Mouse (Mus musculus) 3T3-L1 (cell line): ENCODE measurements around the gene Sept9.

Experiments used
- DNase-seq: peaks from one replicate; pipeline ENCODE4 v3.0.0-alpha.2; 2015; ENCODE audit warnings: low read depth, low spot score

Gene Sept9

DNA sequence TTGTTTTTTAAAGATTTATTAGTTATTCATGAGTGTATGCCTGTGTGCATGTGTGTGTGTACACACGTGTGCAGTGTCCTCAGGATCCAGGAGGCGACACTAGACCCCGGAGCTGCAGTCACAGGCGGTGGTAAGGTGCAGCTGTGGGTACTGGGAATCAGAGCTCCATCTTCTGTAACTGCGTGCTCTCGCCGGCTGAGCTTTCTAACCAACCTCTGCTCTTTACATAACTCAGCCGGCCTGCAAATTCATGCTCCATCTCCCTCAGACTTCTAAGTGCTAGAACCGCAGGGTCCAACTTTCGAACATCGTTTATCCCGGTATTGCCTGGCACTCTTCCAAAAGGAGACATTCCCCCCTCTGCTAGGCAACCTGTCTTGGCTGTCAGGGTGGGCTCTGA is 24.0 kb upstream of the Sept9 start:
- no peak for DNase-seq

DNA sequence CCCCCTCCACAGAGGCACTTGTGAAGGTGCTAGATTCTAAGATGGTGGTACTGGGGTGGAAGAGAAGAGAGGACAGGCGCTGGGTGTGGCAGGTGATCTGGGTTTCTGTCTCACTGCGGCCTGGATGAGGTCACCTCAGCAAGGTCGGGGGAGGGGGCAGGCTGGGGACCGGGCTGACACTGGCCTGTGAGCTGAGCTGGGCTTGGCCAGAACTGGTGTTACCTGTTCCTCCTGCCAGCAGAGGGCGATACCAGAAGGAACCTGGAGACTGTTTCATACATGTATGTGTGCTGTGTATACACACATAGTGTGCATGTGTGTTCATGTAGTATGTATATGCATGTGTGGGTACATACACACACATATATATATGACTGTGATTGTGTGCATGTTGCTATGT is 23.2 kb upstream of the Sept9 start:
- peak; percentile 64 for DNase-seq

DNA sequence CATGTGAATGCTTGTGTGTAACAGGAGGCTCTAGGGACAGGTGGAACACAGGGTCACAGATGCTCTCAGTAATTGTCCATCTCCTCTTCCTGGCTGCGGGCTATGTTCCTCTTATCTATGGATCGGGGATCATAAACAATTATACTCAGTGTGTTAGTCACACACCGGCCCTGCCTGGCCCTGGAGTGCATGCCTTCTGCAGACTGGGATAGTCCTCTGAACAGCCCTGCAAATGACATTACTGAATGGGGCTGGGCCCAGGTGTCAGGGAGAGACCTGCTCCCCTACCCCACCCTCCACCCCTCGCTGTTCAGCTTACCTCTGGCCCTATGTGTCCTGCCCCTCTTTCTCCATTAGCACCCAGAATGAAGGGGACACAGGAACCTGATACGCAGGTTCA is 22.6 kb upstream of the Sept9 start:
- no peak for DNase-seq

DNA sequence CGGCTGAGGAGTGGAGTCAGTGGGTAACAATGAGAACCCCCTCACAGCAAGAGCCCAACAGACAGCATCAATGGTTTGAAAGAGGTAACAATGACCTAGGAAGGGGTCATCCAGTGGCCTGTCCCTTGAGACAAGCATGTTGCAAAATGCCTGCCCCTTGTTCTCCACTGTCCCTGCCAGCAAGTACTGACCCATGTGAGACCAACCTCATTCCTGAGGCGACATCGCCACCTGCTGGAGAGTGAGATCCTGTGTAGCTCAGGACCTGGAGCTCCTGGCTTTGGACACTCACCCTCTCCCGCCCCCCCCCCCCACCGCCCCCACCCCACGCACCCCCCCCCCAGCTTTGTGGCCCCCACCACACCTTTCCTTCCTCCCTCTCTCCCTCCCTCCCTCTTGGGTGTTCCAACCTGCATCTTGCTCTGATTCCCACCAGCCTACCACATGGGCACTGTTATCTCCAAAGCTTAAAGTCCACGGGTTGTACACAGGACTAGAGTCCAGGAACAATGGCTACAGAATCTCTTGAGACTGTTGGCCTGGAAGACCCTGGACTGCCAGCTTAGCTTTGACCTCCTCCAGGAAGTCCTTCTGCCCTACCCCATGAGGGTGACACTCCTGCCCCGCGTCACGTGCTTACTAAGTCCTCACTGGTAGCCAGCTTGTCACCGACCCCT is 22.0 kb upstream of the Sept9 start:
- peak; percentile 93 for DNase-seq

DNA sequence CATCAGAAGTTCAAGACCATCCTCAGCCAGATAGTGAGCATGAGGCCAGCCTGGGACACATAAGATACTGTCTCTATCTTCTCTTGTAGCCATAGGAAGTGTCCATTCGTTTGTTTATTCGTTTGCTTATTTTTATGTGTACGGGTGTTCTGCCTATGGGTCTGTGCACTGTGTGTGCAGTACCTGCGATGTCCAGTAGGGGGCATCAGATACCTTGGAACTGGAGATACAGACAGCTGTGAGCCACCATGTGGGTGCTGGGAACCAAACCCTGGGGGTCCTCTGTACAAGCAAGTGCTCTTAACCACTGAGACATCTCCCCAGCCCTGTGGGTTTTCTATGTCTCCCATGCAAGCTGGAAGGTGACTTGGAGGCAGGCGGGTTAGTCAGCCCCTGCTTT is 19.6 kb upstream of the Sept9 start:
- DNase-seq: no peak

DNA sequence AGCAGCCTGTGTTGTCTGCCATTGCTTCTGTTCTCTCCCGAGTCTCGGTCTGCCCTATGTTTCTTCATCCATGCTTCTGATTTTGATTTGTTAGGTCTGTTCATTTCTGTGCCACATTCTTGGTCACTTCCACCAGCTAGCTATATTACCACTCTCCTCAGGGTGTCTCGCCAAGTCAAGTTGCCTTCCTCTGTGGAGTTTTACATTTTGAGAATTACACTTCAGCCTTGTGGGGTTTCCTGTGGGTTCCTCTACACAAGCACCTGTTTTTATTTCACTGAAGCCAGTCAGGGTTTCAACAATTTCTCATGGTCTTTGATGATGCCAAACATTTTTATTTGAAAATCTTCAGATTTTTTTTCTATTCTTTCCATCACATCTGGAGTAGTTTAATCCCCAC is 16.7 kb upstream of the Sept9 start:
- no peak for DNase-seq

DNA sequence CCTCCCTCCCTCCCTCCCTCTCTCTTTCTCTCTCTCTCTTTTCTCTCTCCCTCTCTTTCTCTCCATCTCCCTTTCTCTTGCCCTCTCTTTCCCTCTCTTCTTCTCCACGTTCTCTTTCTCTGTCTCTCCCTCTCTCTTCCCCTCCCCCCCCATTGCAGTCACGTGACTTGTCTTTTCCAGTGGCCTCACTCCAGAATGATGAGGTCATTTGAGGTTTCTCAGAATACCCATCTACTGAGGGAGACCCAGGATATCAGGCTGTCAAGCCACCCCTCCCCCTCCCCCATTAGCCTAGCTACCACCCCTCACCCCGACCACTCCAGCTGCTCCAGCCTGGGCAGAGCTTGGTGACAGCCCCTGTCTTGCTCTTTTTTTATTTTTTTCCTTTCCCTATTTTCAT is 16.2 kb upstream of the Sept9 start:
- no peak for DNase-seq

DNA sequence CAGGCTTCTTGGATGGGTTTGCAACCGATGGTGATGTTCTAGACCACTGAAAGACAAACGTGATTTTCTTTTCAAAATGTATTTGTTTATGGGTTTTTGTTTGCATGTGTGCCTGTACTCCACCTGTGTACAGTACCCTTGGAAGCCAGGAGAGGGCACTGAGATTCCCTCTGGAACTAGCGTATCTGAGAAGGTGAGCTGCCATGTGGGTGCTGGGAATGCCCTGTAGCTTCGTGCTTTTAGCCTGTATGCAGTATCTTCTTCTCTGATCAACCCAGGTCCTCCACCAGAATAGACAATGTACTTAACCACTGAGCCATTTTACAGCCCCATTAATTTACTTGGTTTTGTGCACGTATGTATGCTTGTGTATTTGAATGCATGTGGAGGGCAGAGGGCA is 15.6 kb upstream of the Sept9 start:
- DNase-seq: no peak

DNA sequence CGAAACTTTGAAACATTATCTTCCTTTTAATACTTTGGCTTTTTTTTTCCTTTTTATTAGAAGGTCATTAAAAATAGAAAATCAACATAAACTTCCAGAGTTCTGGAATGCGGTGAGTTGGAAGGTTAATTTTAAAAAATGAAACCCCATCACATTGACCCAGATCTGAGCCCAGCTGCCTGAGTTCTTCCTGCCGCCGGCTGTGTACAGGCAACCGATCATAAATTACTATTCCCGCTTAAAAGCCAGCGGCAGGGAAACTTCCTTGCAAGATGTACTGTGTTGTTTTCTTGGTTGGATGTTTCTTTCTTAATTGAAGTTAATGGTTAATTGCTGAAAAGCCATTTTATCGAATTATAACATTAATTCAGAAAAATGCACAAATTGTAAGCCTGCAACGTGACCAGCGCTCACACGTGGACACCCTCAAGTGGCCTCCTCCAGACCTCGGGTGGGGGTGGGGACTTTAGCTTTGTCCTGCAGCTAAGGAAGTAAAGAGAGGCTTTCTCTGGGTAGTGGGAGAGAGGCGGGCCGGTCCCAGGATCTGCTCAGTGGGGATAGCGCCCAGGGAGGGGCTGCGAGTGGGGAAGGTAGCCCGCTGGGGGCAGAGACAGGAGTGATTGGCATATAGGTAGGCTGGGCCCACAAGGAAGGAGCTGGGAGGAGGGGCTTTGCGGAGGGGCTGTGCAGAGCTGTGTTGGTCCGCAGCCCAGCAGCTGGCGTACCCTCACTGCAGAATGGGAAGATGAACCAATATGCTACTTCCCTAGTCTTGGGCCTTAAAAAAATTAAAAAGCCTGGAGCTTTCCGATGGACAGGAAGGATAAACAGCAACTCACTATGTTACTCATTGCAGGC is 14.2 kb upstream of the Sept9 start:
- no peak for DNase-seq

DNA sequence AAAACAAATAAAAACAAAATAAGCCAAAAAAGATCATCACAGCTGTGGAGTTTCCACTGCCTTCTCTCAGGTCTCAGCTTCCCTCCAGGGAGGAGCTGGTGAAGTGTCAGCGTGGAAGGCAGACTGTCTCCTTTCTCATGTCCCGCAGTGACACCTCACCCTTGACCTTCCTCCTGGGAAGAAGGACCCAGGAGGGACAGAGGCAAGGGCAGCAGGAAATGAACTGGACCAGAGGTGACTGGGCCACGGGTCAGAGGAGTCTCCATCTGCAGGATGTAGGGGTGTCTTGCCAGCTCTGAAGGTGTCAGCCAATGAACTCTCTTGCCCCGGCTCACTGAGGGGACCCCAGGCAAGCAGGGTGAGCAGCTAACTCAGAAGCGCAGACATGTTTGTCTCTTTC is 7.9 kb upstream of the Sept9 start:
- no peak for DNase-seq

DNA sequence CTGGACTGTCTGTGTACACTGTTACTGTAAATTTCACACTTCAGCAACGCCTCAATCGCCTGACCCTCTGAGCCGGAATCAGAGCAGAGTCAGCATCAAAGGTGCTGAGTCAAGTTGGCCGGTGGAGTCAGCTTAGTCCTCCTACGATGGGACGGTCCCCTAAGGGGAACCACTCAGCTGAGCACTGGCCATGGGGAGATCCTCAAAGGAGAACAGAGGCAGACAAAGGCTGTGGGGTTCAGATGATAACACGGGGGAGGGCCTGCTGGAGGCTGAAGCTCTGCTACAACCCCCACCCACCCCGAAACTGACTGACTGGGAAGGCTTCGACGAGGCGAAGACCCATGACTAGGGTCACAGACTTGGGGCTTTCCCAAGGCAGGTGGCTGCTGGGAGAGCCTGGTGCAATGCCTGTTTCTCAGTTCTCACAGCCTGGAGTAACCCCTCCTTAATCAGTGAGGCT is 5.0 kb upstream of the Sept9 start:
- no peak for DNase-seq

DNA sequence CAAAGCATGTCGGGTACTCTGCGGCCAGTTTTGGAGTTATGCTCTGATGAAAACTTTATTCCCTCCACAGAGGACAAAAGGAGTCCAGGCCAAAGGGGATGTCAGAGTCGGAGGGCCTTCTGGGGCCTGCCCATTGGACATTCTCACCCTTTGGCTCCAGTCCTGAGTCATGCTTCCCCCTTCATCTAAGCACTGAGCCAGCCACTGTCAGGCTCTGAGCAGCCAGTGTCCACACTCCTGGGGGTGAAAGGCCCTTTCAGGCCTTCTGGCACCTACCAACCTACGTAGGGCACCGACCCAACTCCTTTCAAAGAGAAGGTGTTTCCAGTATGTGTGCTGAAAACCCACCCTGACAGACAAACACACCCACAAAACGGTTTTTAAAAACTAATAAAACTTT is 3.8 kb upstream of the Sept9 start:
- DNase-seq: no peak

DNA sequence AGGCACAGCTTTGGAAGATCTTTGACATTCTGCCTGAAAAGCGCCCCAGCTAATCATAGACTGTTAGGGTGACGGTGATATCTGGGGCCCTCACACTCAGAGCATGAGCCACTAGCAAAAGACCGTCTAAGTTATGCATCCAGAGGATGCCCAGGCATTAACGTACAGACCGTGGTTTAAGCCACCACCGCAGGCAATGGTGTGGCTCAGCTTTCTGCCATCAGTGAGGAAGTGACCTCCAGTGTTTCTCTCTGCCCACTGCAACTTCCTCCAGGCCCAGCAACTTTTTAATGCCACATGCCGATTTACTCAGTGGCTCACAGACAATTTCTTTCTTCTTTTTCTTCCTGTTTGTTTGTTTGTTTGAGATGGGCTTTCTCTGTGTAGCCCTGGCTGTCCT is 2.8 kb upstream of the Sept9 start:
- DNase-seq: no peak

DNA sequence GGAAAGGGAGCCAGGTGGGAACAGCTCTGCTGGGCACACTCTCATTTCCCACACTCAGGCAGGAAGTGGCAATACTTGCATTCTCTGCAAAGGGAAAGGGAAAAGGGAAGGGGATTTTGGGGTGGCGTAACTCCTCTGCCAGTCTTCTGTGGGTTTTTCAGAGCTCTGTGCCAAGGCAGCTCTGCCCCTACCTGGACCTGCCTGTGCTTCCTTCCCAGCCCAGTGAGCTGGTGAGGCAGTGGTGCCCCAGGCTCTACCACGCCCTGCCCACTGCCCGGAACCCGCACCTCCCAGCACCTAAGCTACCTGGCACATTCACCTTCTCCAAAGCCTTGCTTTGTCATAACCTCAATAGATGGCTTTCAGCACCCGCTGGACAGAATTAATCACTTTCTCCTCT is 1.3 kb upstream of the Sept9 start:
- no peak for DNase-seq

DNA sequence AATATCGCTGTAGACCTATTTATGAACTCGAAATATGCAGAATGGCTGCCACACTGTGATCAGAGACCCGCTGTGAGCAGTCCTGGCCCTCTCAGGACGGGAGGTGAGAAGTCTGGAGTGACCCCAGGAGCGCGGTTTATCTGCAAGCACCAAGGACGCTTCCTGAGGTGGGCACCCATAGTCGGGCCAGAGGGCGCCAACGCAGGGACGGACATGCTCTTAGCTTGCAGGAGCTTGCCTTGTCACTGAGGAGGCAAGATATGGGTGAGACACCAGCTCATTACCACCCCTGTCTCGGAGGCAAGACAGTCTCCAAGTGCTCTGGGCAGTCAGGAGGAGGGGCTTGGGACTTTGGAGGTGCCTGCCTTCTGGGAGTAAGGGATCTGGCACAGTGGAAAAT is 2.4 kb downstream of the Sept9 start:
- no peak for DNase-seq

DNA sequence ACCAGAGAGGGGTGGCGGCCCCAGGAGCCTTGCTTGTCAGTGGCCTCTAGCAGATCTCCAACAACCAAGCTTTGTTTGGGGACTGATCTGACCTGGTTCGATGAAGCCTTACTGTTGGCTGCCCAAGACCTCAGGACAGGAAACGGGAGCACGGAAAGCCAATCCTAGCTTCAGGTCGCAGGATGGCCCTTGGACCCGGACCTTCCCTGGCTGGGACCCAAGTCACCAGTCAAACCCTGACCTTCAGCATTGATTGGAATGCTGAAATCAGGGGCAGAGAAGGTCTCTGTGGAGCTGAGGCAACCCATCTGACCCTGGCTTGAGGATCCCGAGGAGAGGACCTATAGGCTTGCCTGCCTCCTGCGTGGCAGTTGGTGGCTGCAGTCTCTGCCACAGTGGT is 5.1 kb downstream of the Sept9 start:
- no peak for DNase-seq

DNA sequence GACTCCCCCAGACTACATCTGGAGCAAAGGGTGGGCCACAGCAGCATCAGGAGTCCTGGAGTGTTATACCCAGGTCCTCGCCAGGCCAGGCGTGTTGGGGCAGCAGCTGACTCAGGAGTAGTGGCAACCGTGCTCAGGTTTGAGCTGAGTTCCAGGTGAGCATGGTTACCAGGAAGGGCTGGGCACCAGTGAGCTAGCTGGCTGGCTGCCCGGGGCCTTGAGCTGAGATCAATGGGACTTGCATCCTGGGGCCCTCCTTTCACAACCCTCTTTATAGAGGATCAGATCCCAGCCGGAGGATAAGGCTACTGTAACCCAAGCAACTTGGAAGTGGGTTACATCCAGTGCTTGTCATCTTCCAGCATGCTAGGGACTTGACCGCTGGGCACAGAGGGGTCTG is 5.6 kb downstream of the Sept9 start:
- no peak for DNase-seq

DNA sequence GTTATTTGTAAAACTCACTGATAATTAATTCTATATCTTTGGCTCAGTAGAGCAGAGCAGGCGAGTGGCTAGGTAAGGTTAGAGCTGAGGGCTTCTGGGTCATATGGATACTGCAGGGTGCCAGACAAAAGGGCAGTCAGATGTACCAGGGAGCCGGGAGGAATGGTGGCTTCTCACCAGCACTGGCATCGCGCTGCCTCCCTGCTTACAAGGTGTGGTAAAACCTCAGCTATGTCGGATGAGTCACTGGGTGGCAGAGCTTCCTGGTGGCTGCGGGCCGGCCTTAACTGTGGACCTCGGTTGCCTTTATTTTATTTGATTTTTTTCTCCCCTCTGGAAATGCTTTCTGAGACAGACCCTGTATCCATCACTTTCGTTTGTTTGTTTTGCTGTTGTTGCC is 6.0 kb downstream of the Sept9 start:
- peak; percentile 44 for DNase-seq

DNA sequence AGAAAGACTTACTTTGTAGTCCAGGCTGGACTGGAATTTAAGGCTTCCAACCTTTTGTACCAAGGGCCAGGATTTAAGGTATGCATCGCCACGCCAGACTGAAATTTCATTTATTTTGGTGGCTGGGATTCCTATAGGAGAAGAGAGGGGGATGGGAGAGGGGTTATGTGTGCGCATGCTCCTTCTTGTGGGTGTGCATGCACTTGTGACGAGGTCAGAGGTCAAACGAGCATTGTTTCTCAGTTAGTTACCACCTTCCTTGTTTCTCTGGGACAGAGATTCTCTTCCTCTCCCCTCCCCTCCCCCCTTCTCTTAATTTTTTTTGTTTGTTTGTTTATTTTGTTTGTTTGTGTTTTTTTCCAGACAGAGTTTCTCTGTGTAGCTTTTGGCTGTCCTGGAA is 8.0 kb downstream of the Sept9 start:
- DNase-seq: no peak

DNA sequence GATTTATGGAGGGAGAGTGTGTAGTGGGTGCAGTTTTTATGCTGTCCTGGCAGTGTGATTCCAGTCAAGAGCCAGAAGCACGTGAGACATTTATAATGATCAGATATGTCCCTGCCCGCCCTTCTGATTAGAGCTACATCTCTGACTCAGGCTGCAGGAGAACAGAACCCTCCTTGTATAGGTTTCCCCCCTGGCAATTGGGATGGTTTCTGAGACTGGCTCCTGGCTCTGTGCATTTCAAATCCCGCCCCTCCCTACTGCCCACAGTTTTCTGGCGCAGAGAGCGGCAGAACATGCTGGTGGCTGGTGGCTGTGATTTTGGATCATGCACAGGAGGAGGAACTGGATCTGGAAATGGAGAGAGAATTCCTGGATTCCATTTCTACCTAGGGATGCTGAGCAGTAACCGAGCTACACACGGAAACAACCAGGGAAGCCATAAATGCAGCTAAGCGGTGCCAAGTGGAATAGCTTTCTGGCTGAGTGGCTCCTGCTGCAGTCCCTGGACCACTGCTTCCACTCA is 8.8 kb downstream of the Sept9 start:
- peak; percentile 71 for DNase-seq

DNA sequence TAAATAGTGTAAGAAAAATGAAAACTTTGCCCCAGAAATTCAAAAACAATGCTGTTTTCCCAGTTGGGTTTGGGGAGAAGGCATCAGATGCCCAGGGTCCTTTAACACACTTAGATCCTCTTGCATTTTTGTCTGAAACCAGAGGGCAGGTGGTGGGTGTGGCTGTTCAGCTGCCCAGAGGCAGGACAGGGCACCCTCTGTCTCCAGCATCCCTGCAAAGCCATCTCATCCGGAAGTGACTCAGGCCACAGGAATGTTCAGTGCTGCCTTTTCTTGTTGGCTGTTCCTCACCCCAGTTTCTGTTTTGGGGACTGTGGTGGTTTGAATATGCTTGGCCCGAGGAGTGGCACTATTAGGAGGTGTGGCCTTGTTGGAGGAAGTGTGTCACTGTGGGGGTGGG is 17.3 kb downstream of the Sept9 start:
- DNase-seq: peak; percentile 90

DNA sequence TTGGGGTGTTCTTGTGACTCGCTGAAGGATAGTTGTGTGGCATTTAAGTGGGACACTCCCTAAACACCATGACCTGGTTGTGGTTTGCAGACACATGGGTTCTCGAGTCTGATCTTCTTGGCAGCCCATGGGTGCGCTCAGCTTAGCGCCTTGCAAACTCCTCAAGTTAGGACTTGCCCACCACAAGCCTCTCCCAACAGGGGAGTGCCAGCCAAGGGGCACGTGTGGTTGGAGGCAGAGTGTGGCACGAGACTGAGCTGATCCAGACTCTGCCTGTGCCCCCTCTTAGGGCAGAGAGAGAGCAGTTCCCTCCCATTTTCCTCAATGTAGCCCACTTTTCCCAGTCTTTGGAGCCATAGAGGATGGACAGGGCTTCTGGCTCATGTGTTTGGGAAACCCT is 18.6 kb downstream of the Sept9 start:
- DNase-seq: no peak

DNA sequence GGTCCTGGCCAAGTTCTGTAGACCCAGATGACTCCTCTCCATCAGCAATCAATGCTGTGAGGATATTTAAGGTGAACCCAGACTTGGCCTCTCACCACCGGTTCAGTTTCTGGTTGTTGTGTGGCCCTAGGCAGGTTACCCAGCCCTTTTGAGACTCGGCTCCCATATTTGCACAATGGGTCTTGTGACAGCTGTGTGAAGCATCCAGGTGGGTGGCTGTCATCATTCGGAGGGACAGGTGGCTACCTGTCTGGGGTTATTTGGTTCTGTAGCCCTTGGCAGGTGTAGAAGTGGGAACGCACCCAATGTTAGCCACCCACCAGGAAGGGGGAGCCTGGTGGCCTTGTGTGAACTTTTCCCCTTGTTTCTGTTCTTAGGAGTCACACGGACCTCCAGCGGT is 19.0 kb downstream of the Sept9 start:
- DNase-seq: no peak
